Mouse (Mus musculus): ENCODE measurements around the gene Slc25a5.
A peak's percentile ranks its signal among the peaks of the same experiment; 100 is the strongest.
"Not testable (repeated sequence)": the region's sequence is repeated elsewhere in the genome, so short reads cannot be mapped to it uniquely, and the experiment has no call there.

The Slc25a5 gene

GRCm38 (mm10) chrX:36795424-36796162 is at the start of gene Slc25a5:
TSS of gene Slc25a5 (plus strand) at chrX:36795651.
- DNase-seq, result peak; percentile 90 to 95

GRCm38 (mm10) chrX:36746789-36747188 is 48.7 kb upstream of the Slc25a5 start:
- no peak for DNase-seq

- DNase-seq, result no peak
These were observed 46.9 kb upstream of the Slc25a5 start for GRCm38 (mm10) chrX:36748573-36748972.

- no peak for DNase-seq
These were observed 46.1 kb upstream of the Slc25a5 start for GRCm38 (mm10) chrX:36749281-36749785.

- no peak for DNase-seq
These were observed 44.9 kb upstream of the Slc25a5 start for GRCm38 (mm10) chrX:36750591-36750990.

- no peak for DNase-seq
These were observed 42.9 kb upstream of the Slc25a5 start for GRCm38 (mm10) chrX:36752586-36752985.

- no peak for DNase-seq
These were observed 37.5 kb upstream of the Slc25a5 start for GRCm38 (mm10) chrX:36757796-36758472.

GRCm38 (mm10) chrX:36758566-36758965 is 36.9 kb upstream of the Slc25a5 start:
- DNase-seq, result no peak

- DNase-seq, result peak in 1 of 2 experiments; percentile 56
These were observed 34.4 kb upstream of the Slc25a5 start for GRCm38 (mm10) chrX:36760946-36761635.

GRCm38 (mm10) chrX:36762289-36762688 is 33.2 kb upstream of the Slc25a5 start:
- no peak for DNase-seq

GRCm38 (mm10) chrX:36762894-36763293 is 32.6 kb upstream of the Slc25a5 start:
- DNase-seq, result no peak

GRCm38 (mm10) chrX:36763298-36763933 is 32.0 kb upstream of the Slc25a5 start:
- no peak for DNase-seq

GRCm38 (mm10) chrX:36763934-36764317 is 31.5 kb upstream of the Slc25a5 start:
- DNase-seq, result no peak

GRCm38 (mm10) chrX:36767386-36767785 is 28.1 kb upstream of the Slc25a5 start:
- no peak for DNase-seq

GRCm38 (mm10) chrX:36772591-36772990 is 22.9 kb upstream of the Slc25a5 start:
- no peak for DNase-seq

- no peak for DNase-seq
These were observed 19.9 kb upstream of the Slc25a5 start for GRCm38 (mm10) chrX:36775520-36775919.

- DNase-seq, result no peak
These were observed 17.8 kb upstream of the Slc25a5 start for GRCm38 (mm10) chrX:36777694-36778093.

GRCm38 (mm10) chrX:36789360-36789759 is 6.1 kb upstream of the Slc25a5 start:
- no peak for DNase-seq

- no peak for DNase-seq
These were observed 880 bp upstream of the Slc25a5 start for GRCm38 (mm10) chrX:36794571-36794970.

- peak; percentile 90 to 91 for DNase-seq
These were observed 721 bp downstream of the Slc25a5 start for GRCm38 (mm10) chrX:36796163-36796581.

GRCm38 (mm10) chrX:36796734-36797133 is 1.3 kb downstream of the Slc25a5 start:
- not testable (repeated sequence) for DNase-seq

GRCm38 (mm10) chrX:36799131-36799879 is 3.9 kb downstream of the Slc25a5 start:
- DNase-seq, result no peak

Measured in lung, postnatal 4 days (tissue).